Mouse (Mus musculus): ENCODE data around the gene Ntf5. TPM values are rescaled to one million over a fixed set of nuclear protein-coding genes. Genes with fewer than 3 reads are reported as not detected.
"Not testable (repeated sequence)": the region's sequence is repeated elsewhere in the genome, so short reads cannot be mapped to it uniquely, and the experiment has no call there.

The Ntf5 gene
- polyA plus RNA-seq, 1 experiment from 2014 or later, result 0.51 TPM

DNA sequence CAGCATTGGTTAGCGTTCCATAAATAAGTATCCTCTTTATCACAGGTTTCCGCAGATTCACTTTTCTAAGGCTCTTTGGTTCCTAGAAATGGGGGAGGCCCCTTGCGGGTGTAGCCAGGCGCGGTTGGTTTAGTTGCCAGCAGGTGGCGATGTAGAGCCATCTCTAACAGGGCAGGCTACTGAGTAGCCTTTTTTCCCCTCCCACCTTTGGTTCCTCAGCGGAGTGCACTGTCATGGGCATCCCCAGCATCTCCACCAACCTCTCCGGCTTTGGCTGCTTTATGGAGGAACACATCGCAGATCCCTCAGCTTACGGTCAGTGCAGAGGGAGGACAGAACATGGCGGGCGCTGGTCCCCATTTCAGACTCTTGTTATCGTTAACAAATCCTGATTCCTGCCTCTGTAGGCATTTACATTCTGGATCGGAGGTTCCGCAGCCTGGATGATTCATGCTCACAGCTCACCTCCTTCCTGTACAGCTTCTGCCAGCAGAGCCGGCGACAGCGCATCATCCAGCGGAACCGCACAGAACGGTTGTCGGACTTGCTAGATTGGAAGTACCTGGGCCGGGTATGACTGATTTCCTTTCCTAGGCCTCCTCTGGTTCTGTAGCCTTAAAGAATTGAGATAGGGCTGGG is 38.0 kb downstream of the Ntf5 start:
- no peak overlapping the region for H3K4me3 ChIP-seq
- peaks cover 74% of the 10 kb centered on the region for H3K36me3 ChIP-seq
- DNase-seq (ENCODE audit: low spot score), result peak; percentile 83
- peaks cover 5% of the 10 kb centered on the region; the same call in 1 of the 2 replicates for H3K4me1 ChIP-seq
- H3K27ac ChIP-seq (replicated peaks), result no peak overlapping the region
- no peaks in the 10 kb centered on the region for H3K9me3 ChIP-seq (replicated peaks)
- WGBS, result 52% methylated on average over 23 of the region's 23 CpGs
- no peaks in the 10 kb centered on the region for H3K27me3 ChIP-seq (ENCODE audit: low read depth, poor library complexity, severe bottlenecking)

DNA sequence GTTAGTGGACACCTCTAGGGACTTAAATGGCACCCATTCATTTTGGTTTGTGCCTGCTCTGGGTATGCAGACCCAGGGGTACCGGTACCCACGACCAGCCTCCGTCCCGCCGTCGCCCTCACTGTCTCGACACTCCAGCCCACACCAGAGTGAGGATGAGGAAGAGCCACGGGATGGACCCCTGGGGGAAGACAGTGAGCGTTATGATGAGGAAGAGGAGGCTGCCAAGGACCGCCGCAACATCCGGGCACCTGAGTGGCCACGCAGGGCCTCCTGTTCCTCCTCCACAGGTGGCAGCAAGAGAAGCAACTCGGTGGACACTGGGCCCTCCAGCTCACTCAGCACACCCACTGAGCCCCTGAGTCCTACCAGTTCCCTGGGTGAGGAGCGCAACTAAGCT is 41.5 kb downstream of the Ntf5 start:
- peaks cover 28% of the 10 kb centered on the region for H3K4me1 ChIP-seq
- 90% methylated on average over 15 of the region's 15 CpGs for WGBS

DNA sequence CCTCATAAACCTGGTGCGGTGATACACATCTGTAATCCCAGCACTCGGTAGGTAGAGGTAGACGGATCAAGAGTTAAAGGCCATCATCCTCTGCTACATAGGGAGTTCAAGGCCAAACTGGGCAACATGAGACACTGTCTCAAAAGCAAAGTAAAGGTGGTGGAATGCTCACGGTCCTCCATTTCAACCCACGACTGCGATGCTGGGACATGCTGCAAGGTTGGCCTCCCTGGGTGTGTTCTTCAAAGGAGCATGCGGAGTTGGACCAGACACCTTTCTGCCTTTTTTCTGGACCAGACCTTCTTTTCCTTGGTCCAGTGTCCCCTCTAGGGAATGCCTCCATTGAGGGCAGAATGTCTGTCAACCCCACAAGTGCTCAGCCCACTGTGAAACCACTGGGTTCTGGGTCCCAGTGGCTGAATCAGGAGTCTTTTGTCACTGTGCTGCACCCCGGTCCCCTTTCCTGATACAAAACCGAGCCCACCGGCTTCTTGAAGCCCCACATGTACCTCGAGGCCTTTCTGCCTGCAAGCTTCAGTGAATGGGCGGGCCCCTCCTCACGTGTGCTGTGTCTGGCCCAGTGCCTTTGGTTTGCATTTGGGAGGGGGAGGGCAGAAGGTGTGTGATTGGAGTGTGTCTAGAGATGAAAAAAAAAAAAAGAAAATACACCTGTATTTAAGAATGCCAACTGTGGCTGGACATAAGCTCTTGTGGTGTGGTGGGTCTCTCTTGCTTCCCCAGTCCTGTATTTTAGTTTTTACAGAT is 42.6 kb downstream of the Ntf5 start:
- peaks cover 77% of the 10 kb centered on the region for H3K36me3 ChIP-seq
- no peak for DNase-seq (ENCODE audit: low spot score)

More for the DNA sequence above, 41.5 kb downstream of the Ntf5 start:
- no peaks in the 10 kb centered on the region for H3K27me3 ChIP-seq (ENCODE audit: low read depth, poor library complexity, severe bottlenecking)
- H3K4me3 ChIP-seq, result no peak overlapping the region
- DNase-seq (ENCODE audit: low spot score), result no peak
- no peak overlapping the region for H3K27ac ChIP-seq (replicated peaks)
- no peaks in the 10 kb centered on the region for H3K9me3 ChIP-seq (replicated peaks)
- peaks cover 74% of the 10 kb centered on the region for H3K36me3 ChIP-seq

DNA sequence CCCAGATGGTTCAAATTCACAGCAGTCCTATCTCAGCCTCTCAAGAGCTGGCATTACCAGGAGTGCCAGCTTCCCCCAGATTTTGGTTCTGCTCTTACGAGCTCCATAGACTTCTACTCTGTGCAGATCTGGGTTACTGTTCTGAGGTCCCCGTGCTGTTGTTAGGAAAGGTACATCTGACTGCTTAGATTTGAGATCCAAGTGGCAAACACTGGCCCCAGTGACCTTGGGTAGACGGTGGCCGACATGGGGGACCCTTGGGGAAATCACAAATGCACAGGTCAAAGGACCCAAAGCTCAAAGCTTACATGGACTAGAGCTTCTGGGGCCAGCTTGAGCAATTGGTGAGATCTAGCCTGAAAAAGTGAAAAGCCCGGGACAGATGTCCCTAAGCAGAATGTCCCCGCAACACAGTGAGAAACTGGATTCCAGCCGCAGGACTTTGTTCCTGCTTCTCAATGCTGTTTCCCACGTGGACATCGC is 43.3 kb downstream of the Ntf5 start:
- no peaks in the 10 kb centered on the region for H3K9me3 ChIP-seq (replicated peaks)
- no peak for DNase-seq (ENCODE audit: low spot score)
- 0 out of 2 replicates have a peak overlapping the region, but pooled peaks have one; percentile 4 for H3K27ac ChIP-seq (replicated peaks)
- peaks cover 41% of the 10 kb centered on the region for H3K4me1 ChIP-seq
- WGBS, result 64% methylated on average over 9 of the region's 9 CpGs
- no peaks in the 10 kb centered on the region for H3K27me3 ChIP-seq (ENCODE audit: low read depth, poor library complexity, severe bottlenecking)
- peaks cover 80% of the 10 kb centered on the region for H3K36me3 ChIP-seq
- H3K4me3 ChIP-seq, result peak overlapping the region; percentile 71

More for the DNA sequence above, 42.6 kb downstream of the Ntf5 start:
- Histone ChIP-seq H3K9me3 (replicated peaks) (no peaks in the 10 kb centered on the region), H3K4me1 (peaks cover 40% of the 10 kb centered on the region), H3K27me3 (ENCODE audit: low read depth, poor library complexity, severe bottlenecking) (no peaks in the 10 kb centered on the region), H3K4me3 (no peak overlapping the region), H3K27ac (replicated peaks) (no peak overlapping the region)
- WGBS, result 85% methylated on average over 13 of the region's 13 CpGs

DNA sequence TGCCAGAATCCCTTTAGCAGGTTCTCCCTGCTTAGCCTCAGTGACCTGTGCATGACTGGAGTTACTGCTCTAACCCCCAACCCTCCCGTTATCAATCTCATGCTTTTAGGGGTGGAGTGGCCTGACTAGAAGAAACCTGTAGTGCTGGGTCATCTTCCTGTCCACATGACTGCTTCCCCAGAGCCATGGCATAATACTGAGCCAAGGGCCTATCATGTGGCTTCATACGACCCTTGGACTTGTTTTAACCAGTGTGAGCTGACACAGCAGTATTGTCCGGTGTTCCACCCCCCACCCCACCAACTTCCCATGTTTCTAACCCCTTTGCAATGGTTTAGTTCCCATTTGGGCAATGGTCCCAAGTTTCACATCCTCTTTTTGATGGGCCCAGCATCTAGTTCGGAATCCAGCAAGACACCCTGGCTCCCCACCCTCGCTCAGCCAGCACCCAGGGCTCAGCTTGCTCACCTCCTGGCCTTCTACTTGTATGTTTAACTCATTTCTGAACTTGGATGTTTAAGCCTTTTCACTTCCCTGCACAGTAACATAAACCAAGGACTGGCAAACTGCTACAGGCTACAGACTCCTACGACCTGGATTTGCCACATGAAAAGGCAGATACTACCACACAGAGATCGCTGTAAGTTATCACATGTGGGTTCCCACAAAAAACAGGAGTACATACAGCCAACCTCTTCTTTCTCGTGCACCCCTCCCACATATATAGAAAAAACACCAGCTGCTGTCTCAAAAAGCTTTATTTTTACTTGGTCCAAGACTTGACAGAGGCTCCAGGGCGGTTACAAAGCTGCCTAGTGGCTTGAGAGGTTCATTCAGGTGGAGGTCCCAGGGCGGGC is 43.9 kb downstream of the Ntf5 start:
- DNase-seq (ENCODE audit: low spot score), result peak; percentile 36
- H3K4me1 ChIP-seq, result peaks cover 44% of the 10 kb centered on the region
- H3K36me3 ChIP-seq, result peaks cover 80% of the 10 kb centered on the region
- H3K27ac ChIP-seq (replicated peaks), result 0 out of 2 replicates have a peak overlapping the region, but pooled peaks have one; percentile 4
- H3K27me3 ChIP-seq (ENCODE audit: low read depth, poor library complexity, severe bottlenecking), result no peaks in the 10 kb centered on the region
- H3K4me3 ChIP-seq, result peak overlapping the region; percentile 71
- 75% methylated on average over 10 of the region's 10 CpGs for WGBS
- no peaks in the 10 kb centered on the region for H3K9me3 ChIP-seq (replicated peaks)

DNA sequence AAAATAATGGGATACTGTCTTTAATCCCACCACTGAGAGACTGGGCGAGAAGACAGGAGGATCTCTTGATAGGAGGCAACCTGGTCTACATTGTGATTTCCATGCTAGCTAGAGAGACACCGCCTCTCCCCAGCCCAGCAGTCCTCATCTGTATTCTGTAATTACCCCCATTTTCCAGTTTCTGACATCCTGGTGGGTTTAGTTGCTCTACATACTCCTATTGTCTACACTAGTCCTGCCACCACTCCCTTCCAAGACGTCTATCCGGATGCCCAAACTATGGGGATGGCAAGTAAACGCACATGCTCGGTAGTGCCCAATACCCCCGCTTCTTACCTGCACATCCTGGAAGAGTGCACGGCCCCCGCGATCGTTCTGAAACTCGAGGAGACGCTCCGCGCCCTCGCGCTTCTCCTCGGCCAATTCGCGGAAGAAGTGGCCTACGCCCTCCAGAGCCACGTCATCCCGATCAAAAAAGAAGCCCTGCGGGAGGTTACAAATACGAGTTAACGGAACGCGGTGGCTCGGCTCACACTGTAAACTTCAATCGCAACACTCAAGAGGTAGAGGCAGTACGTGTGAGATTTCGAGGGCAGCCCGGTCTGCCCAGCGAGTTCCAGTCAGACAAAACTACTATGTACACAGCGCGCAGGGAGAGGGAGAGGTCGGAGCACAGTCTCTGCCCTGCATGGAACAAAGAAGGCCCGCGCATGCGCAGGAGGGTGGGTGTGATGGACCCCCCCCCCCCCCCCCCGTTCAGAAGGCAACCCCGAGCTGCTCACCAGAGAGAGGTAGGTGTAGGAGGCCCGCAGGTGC is 45.5 kb downstream of the Ntf5 start:
- DNase-seq (ENCODE audit: low spot score), result peak; percentile 89
- Histone ChIP-seq H3K4me3 (peak overlapping the region; percentile 71), H3K4me1 (peaks cover 44% of the 10 kb centered on the region), H3K36me3 (peaks cover 82% of the 10 kb centered on the region), H3K9me3 (replicated peaks) (no peaks in the 10 kb centered on the region), H3K27me3 (ENCODE audit: low read depth, poor library complexity, severe bottlenecking) (no peaks in the 10 kb centered on the region), H3K27ac (replicated peaks) (peak overlapping the region; percentile 91)
- WGBS, result under 1% methylated on average over 43 of the region's 43 CpGs

DNA sequence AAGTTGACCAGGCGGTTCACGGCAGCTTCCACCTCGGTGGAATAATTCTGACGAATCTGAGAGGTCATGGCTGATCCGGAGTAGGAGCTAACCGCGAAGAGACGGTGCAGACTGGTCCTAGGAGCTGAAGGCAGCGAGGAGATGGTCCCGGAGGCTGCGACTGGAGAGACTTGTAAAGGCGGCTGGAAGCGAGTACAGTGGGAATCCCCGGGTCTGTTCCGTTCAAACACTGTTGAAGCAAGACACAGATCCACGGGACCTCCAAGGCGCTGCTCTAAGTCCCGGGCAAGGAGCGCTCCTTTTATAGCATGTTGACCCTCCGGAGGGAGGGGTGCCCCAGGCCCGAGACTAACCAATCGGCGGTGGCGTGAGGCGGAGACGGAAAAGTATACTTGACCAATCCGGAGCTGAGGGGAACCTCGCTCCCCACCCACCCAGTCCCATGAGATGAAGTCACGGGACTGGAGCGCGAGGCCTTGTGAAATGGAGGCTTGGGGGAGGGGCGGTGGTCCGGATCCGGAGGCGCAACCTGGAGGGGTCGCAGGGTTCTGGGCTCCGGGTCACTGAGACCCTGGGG is 46.2 kb downstream of the Ntf5 start, which contains the start of gene Ftl1:
TSS of gene Ftl1 (minus strand) at position 321 of the 577 bp plus-strand sequence.
- 0% methylated on average over 34 of the region's 37 CpGs for WGBS
- peaks cover 82% of the 10 kb centered on the region for H3K36me3 ChIP-seq

DNA sequence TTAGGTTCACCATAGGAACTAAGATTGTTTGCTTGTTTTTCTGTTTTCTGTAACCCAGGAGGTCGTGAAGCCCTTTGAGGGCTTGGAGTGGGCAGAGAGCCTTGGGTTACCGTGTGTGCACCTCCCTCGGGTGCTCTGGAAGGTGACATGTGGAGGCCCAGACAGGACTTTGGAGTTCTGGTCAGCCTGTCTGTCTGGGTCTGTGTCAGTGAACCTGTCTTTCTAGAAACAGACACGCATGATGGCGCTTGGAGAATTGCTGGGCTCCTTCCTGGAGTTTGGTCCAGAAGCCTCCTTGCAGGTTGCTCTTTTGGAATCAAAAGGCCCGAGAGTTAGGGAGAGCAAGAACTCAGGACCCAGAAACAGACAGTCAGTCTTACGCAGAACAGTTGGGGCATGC is 46.9 kb downstream of the Ntf5 start:
- 79% methylated on average over 7 of the region's 7 CpGs for WGBS
- DNase-seq (ENCODE audit: low spot score), result no peak
- Histone ChIP-seq H3K9me3 (replicated peaks) (no peaks in the 10 kb centered on the region), H3K4me3 (peak overlapping the region; percentile 71), H3K4me1 (peaks cover 50% of the 10 kb centered on the region), H3K27me3 (ENCODE audit: low read depth, poor library complexity, severe bottlenecking) (no peaks in the 10 kb centered on the region), H3K27ac (replicated peaks) (peak overlapping the region; percentile 91), H3K36me3 (peaks cover 82% of the 10 kb centered on the region)

More for the DNA sequence above, 46.2 kb downstream of the Ntf5 start, which contains the start of gene Ftl1:
- not testable (repeated sequence) for H3K9me3 ChIP-seq (replicated peaks); H3K27me3 ChIP-seq (ENCODE audit: low read depth, poor library complexity, severe bottlenecking)
- Histone ChIP-seq H3K4me3 (peak within 1 kb of the TSS; percentile 71), H3K27ac (replicated peaks) (peak within 1 kb of the TSS; percentile 91), H3K4me1 (peaks cover 44% of the 10 kb centered on the region)
- peak; percentile 98 for DNase-seq (ENCODE audit: low spot score)

DNA sequence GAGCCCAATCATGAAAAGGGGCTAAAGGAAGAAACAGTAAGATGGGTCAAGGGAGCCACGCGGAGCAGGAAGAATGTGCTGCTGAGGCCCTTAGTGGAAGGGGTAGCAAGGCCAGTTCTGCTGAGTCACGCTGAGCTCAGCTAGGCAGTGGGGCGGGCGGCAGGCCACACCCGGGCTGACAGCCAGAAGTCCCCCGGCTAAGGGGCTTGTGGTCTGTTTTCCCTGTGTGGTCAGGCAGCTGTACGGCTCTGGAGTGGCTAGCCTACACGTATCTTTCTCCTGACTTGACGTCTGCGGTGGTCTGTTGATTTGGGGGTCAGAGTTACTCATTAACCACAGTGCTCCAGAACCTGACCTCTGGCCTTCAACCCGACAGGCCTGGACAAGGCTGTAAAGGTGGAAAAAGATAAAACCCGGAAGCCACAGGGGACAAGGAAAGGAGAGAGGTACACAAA is 47.4 kb downstream of the Ntf5 start:
- H3K36me3 ChIP-seq, result peaks cover 80% of the 10 kb centered on the region
- peak overlapping the region; percentile 71 for H3K4me3 ChIP-seq

DNA sequence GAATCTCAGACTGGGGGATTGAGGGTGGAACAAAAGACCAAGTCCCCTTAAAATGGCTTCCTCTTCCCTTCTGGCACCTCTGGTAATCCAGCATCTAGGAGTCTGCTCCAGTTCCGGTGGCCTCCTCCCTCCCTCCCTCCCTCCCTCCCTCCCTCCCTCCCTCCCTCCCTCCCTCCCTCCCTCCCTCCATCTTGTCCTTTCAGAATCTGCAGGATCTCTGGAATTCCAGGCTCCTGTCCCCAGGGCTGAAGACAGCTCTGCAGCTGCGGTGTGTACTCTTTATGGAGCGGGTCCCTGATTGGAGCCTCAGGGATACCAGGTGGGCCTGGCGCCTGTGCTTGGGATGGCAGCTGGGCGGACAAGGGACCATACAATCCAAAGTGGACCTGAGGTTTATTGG is 47.8 kb downstream of the Ntf5 start:
- Histone ChIP-seq H3K27me3 (ENCODE audit: low read depth, poor library complexity, severe bottlenecking) (no peaks in the 10 kb centered on the region), H3K4me3 (peak overlapping the region; percentile 71; the same call in 1 of the 2 replicates), H3K4me1 (peaks cover 60% of the 10 kb centered on the region), H3K27ac (replicated peaks) (peak overlapping the region; percentile 91), H3K9me3 (replicated peaks) (no peaks in the 10 kb centered on the region), H3K36me3 (peaks cover 76% of the 10 kb centered on the region)
- DNase-seq (ENCODE audit: low spot score), result no peak
- WGBS, result 90% methylated on average over 4 of the region's 5 CpGs

More for the DNA sequence above, 47.4 kb downstream of the Ntf5 start:
- Histone ChIP-seq H3K27me3 (ENCODE audit: low read depth, poor library complexity, severe bottlenecking) (no peaks in the 10 kb centered on the region), H3K4me1 (peaks cover 55% of the 10 kb centered on the region), H3K27ac (replicated peaks) (peak overlapping the region; percentile 91), H3K9me3 (replicated peaks) (no peaks in the 10 kb centered on the region)
- 51% methylated on average over 13 of the region's 13 CpGs for WGBS
- DNase-seq (ENCODE audit: low spot score), result peak; percentile 45

DNA sequence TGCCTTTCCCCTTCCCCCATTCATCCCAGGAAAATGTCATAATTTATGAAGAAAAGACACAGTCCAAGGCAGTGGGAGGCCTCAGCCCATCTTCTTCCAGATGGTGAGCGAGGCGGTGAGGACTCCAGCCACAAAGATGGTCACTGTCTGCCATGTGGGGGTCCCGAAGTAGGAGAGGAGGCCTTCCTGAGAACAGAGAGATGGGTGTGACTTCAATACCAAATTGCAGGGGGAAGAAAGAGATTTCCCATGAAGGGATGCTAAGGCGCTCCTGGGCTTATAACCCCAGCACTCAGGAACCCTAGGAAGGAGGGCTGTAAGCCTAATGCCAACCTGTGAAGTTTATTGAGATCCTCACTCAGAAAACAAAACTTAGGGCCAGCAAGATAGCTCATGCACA is 48.3 kb downstream of the Ntf5 start:
- 94% methylated on average over 4 of the region's 4 CpGs for WGBS
- no peaks in the 10 kb centered on the region for H3K27me3 ChIP-seq (ENCODE audit: low read depth, poor library complexity, severe bottlenecking)
- peak overlapping the region; percentile 91 for H3K27ac ChIP-seq (replicated peaks)
- H3K4me1 ChIP-seq, result peaks cover 60% of the 10 kb centered on the region
- peaks cover 71% of the 10 kb centered on the region for H3K36me3 ChIP-seq
- H3K9me3 ChIP-seq (replicated peaks), result no peaks in the 10 kb centered on the region
- DNase-seq (ENCODE audit: low spot score), result no peak
- no peak overlapping the region; the same call in 1 of the 2 replicates for H3K4me3 ChIP-seq
